Mouse (Mus musculus) adrenal gland, adult 2 months (tissue): Measurements from ENCODE around the gene Hyls1. TPM values are rescaled to one million over a fixed set of nuclear protein-coding genes. Genes with fewer than 3 reads are reported as not detected.

Experiments
- polyA plus RNA-seq: library from polyadenylated mRNA; depleted of rRNA; stranded (reverse); fragments of >200 nt; gene quantifications from 2 replicates; pipeline ENCODE4 v1.2.3, GENCODE M21; 2012; rRNA removed
- total RNA-seq, 2 experiments: library from RNA; stranded (reverse); gene quantifications; 2 replicates each; pipeline ENCODE4 v1.2.3; 2021

Hyls1 gene
- total and polyA plus RNA-seq, 3 experiments = 0.53 to 3.9 (median 3.6) TPM

Other genes starting within 250 kb of the Hyls1 start
- gene Cdon, start 149.3 kb downstream of the Hyls1 start, total RNA-seq = 10 to 100 TPM; 11.8 to 19.4 TPM
- gene Cdon, start 149.3 kb downstream of the Hyls1 start, polyA plus RNA-seq = 1.8 and 1.9 TPM in 2 replicates
- gene Gm1113, start 52.1 kb downstream of the Hyls1 start, total RNA-seq = not detected
- not detected in 2 replicates for gene Gm1113, start 52.1 kb downstream of the Hyls1 start, polyA plus RNA-seq
- 1 to 10 TPM in 1 of 2 experiments, under 1 TPM in 1; 0.63 to 1.1 TPM for gene Ddx25, start 11.9 kb downstream of the Hyls1 start, total RNA-seq
- gene Ddx25, start 11.9 kb downstream of the Hyls1 start, polyA plus RNA-seq = 0.17 and 0.19 TPM in 2 replicates
- gene Pus3, start 11.8 kb downstream of the Hyls1 start, total RNA-seq = 10 to 100 TPM; 12.3 to 12.5 TPM
- 0.21 and 0.33 TPM in 2 replicates for gene Pus3, start 11.8 kb downstream of the Hyls1 start, polyA plus RNA-seq
- gene Pate2, start 114 bp downstream of the Hyls1 start, total RNA-seq = under 1 TPM in 1 of 2 experiments, not detected in 1; 0.28 TPM
- 0.08 and 0.09 TPM in 2 replicates for gene Pate2, start 114 bp downstream of the Hyls1 start, polyA plus RNA-seq
- gene Pate4, start 41.5 kb upstream of the Hyls1 start, total RNA-seq = not detected
- not detected in 2 replicates for gene Pate4, start 41.5 kb upstream of the Hyls1 start, polyA plus RNA-seq
- not detected for gene Pate3, start 77.8 kb upstream of the Hyls1 start, total RNA-seq
- not detected in 2 replicates for gene Pate3, start 77.8 kb upstream of the Hyls1 start, polyA plus RNA-seq
- not detected for gene Pate1, start 117.0 kb upstream of the Hyls1 start, total RNA-seq
- gene Pate1, start 117.0 kb upstream of the Hyls1 start, polyA plus RNA-seq = not detected in 2 replicates
- not detected for gene Gm17677, start 170.7 kb upstream of the Hyls1 start, total RNA-seq
- not detected in 2 replicates for gene Gm17677, start 170.7 kb upstream of the Hyls1 start, polyA plus RNA-seq
- not detected for gene Gm17727, start 207.7 kb upstream of the Hyls1 start, total RNA-seq
- gene Gm17727, start 207.7 kb upstream of the Hyls1 start, polyA plus RNA-seq = not detected in 2 replicates
- not detected for gene Gm27235, start 219.7 kb upstream of the Hyls1 start, total RNA-seq
- not detected in 2 replicates for gene Gm27235, start 219.7 kb upstream of the Hyls1 start, polyA plus RNA-seq
- not detected for gene D730048I06Rik, start 219.7 kb upstream of the Hyls1 start, total RNA-seq
- gene D730048I06Rik, start 219.7 kb upstream of the Hyls1 start, polyA plus RNA-seq = not detected in 2 replicates